In genomic region chr5:105343816-105344215, GRCm38 (mm10) we compare ENCODE assay signal across 10 mouse cellular contexts. TPM values are rescaled to one million over a fixed set of nuclear protein-coding genes. Genes with fewer than 3 reads are reported as not detected.
"Had no signal": no experiment of that assay in that cellular context is flagged by ENCODE, and none has a peak within 500 bp of the region (broad histone marks: within the 10 kb centered on the region; RNA-seq: fewer than 3 reads in every experiment).

No protein-coding gene starts in this region.

RNA-seq across cellular contexts. Expression of gene Gm43302, which starts 50.3 kb away (rescaled TPM):
- total RNA-seq: megakaryocyte, adult 5-6 weeks; neutrophil, adult 5-6 weeks had no signal
- polyA plus RNA-seq: liver, postnatal 0 days; lung, embryonic 15.5 days; macrophage; midbrain, embryonic 10.5 days; midbrain, embryonic 12.5 days; neural tube, embryonic 14.5 days; stomach, embryonic 15.5 days; stomach, postnatal 0 days had no signal
